Mouse (Mus musculus) bone marrow, adult 2 months (tissue): ENCODE results near the gene Ctnna2. TPM values are rescaled to one million over a fixed set of nuclear protein-coding genes. Genes with fewer than 3 reads are reported as not detected.

Experiments
- H3K27ac ChIP-seq: fragments of 200-500 bp; 2 replicates; pipeline ENCODE4 v1.5.1; 2012; ENCODE audit warnings: low read depth, mild to moderate bottlenecking, control low read depth, inconsistent platforms, low read length; ENCODE audit not compliant: control insufficient read depth, poor library complexity, insufficient read depth
- H3K4me1 ChIP-seq: fragments of 200-500 bp; 2 replicates; pipeline ENCODE4 v1.6.1; 2011; ENCODE audit warnings: low read length; ENCODE audit not compliant: control insufficient read depth, insufficient read depth
- H3K4me3 ChIP-seq: fragments of 200-500 bp; replicated peaks from 2 replicates; pipeline ENCODE3; 2011; ENCODE audit warnings: mild to moderate bottlenecking, low read depth, low read length, control low read depth; ENCODE audit not compliant: control insufficient read depth
- CTCF ChIP-seq: fragments of 200-500 bp; IDR thresholded peaks from 2 replicates; pipeline ENCODE4 v1.5.1; 2011; ENCODE audit warnings: low read length, control low read depth; ENCODE audit not compliant: control insufficient read depth, insufficient read depth
- POLR2A ChIP-seq: fragments of 200-500 bp; IDR thresholded peaks from 2 replicates; pipeline ENCODE4 v1.6.1; 2011; ENCODE audit warnings: low read depth, mild to moderate bottlenecking, control low read depth, low read length, borderline replicate concordance; ENCODE audit not compliant: control insufficient read depth
- WGBS: fragments of 180-500 bp; shearing (Covaris S2); methylation state at CpG from one replicate; pipeline ENCODE4 v1.1.7; 2018; 5-methylcytosine and 5-hydroxymethylcytosine counted together
- polyA plus RNA-seq: library from polyadenylated mRNA; stranded (reverse); fragments of >200 nt; gene quantifications from 2 replicates; pipeline ENCODE4 v1.2.4, GENCODE M21; 2011; ENCODE audit warnings: low replicate concordance; ENCODE audit not compliant: missing spikeins, insufficient read depth, insufficient read length

Gene Ctnna2
- polyA plus RNA-seq, 1 experiment, result not detected

GRCm38 (mm10) chr6:77446861-77447260 is 532.6 kb downstream of the Ctnna2 start:
- Histone ChIP-seq H3K4me1 (no peaks in the 10 kb centered on the region), H3K27ac (no peak overlapping the region), H3K4me3 (no peak overlapping the region)
- TF ChIP-seq POLR2A, result no peak
- TF ChIP-seq CTCF, result no peak
- WGBS, result 73% methylated on average over 1 of the region's 1 CpGs

- Histone ChIP-seq H3K4me1 (no peaks in the 10 kb centered on the region), H3K27ac (no peak overlapping the region), H3K4me3 (no peak overlapping the region)
- TF ChIP-seq CTCF, result no peak
- no peak for TF ChIP-seq POLR2A
- 79% methylated on average over 11 of the region's 11 CpGs for WGBS
Observed at GRCm38 (mm10) chr6:77443906-77444305, 535.6 kb downstream of the Ctnna2 start.

- TF ChIP-seq CTCF (no peak), POLR2A (no peak)
- Histone ChIP-seq H3K4me1 (no peaks in the 10 kb centered on the region), H3K4me3 (no peak overlapping the region), H3K27ac (no peak overlapping the region)
- 71% methylated on average over 5 of the region's 5 CpGs for WGBS
Observed at GRCm38 (mm10) chr6:77441051-77441450, 538.4 kb downstream of the Ctnna2 start.

GRCm38 (mm10) chr6:77430381-77430780 is 549.1 kb downstream of the Ctnna2 start:
- H3K27ac ChIP-seq, result no peak overlapping the region
- H3K4me1 ChIP-seq, result no peaks in the 10 kb centered on the region
- no peak for TF ChIP-seq POLR2A
- no peak for TF ChIP-seq CTCF
- H3K4me3 ChIP-seq, result no peak overlapping the region
- WGBS, result 85% methylated on average over 4 of the region's 4 CpGs

GRCm38 (mm10) chr6:77425746-77426145 is 553.8 kb downstream of the Ctnna2 start:
- TF ChIP-seq CTCF, result no peak
- no peak for TF ChIP-seq POLR2A
- no peaks in the 10 kb centered on the region for H3K4me1 ChIP-seq
- H3K4me3 ChIP-seq, result no peak overlapping the region
- no peak overlapping the region for H3K27ac ChIP-seq

GRCm38 (mm10) chr6:77424826-77425225 is 554.7 kb downstream of the Ctnna2 start:
- no peaks in the 10 kb centered on the region for H3K4me1 ChIP-seq
- H3K4me3 ChIP-seq, result no peak overlapping the region
- 58% methylated on average over 4 of the region's 4 CpGs for WGBS

GRCm38 (mm10) chr6:77421564-77422139 is 557.8 kb downstream of the Ctnna2 start:
- H3K27ac ChIP-seq, result no peak overlapping the region
- no peaks in the 10 kb centered on the region for H3K4me1 ChIP-seq
- TF ChIP-seq CTCF (no peak), POLR2A (no peak)
- H3K4me3 ChIP-seq, result no peak overlapping the region
- 57% methylated on average over 3 of the region's 3 CpGs for WGBS

More at GRCm38 (mm10) chr6:77424826-77425225, 554.7 kb downstream of the Ctnna2 start:
- TF ChIP-seq CTCF (no peak), POLR2A (no peak)
- no peak overlapping the region for H3K27ac ChIP-seq

GRCm38 (mm10) chr6:77416999-77417398 is 562.5 kb downstream of the Ctnna2 start:
- WGBS, result 69% methylated on average over 1 of the region's 1 CpGs
- no peak overlapping the region for H3K4me3 ChIP-seq

GRCm38 (mm10) chr6:77413530-77413929 is 566.0 kb downstream of the Ctnna2 start:
- TF ChIP-seq CTCF (no peak), POLR2A (no peak)
- Histone ChIP-seq H3K4me1 (no peaks in the 10 kb centered on the region), H3K4me3 (no peak overlapping the region), H3K27ac (no peak overlapping the region)
- 82% methylated on average over 1 of the region's 1 CpGs for WGBS

More at GRCm38 (mm10) chr6:77416999-77417398, 562.5 kb downstream of the Ctnna2 start:
- H3K4me1 ChIP-seq, result no peaks in the 10 kb centered on the region
- no peak for TF ChIP-seq CTCF
- TF ChIP-seq POLR2A, result no peak
- H3K27ac ChIP-seq, result no peak overlapping the region
